Mouse (Mus musculus) fibroblast of lung, adult 2 months (primary cell): Measurements from ENCODE around the gene Cnmd.

Source experiments
- DNase-seq: peaks from one replicate; pipeline ENCODE4 v3.0.0-alpha.2; 2011; ENCODE audit warnings: low read depth

Gene Cnmd

GRCm38 (mm10) chr14:79642063-79642462 lies 19.9 kb downstream of the Cnmd start:
- DNase-seq = no peak

GRCm38 (mm10) chr14:79636814-79637213 lies 25.2 kb downstream of the Cnmd start:
- no peak for DNase-seq

GRCm38 (mm10) chr14:79633196-79633595 lies 28.8 kb downstream of the Cnmd start:
- DNase-seq = no peak

- no peak for DNase-seq
Measured at GRCm38 (mm10) chr14:79632330-79632729, 29.6 kb downstream of the Cnmd start.

- DNase-seq = no peak
Measured at GRCm38 (mm10) chr14:79621143-79621542, 40.8 kb downstream of the Cnmd start.

DNA sequence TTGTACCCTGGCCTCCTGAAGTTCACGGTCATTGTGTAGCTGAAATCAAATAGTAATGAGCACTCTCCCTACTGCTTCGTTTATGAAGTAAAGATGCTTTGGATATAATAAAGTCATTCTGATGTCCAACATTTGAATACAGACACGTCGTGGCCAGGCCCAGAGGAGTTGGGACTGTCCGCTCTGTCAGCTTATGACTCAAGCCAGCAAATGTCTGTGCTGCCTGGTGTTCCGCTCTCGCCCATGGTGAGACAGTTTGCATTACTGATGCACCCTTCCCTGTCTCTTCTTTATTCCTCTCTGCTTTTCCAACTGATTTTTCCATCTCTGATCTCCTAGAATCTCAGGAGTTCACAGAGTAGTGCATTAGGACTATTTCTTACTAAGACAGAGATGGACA lies 42.2 kb downstream of the Cnmd start:
- no peak for DNase-seq

DNA sequence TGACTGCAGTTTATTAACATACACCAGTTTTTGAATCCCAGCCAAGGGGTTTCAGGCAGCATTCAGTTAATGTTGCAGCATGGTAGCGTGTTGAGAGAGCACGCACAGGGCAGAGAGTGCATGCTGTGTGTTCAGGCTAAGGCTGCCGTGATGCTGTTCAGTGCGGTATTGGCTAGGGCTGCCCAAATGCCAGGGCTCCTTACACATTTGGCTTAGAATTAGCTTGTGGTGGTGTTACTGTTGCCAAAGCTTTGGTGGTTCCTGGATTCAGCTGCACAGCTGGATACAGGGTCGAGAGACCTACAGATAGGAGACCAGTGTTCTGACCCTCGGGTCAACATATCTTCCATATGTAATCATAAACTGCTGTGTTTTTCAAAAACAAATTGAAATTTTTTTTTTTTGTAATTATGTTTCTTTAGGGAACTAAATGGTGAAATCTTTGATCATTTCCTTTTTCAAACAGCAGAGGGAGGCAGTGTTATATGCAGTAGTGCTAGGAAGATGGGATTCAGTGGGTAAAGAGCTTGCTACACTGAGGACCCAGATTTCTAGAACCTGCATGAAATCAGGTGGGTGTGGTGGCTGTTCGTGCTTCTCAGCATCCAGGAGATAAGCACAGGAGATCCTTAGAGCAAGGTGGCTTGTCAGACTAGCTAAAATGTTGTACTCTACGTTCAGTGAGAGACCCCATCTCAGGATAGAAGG lies 44.7 kb downstream of the Cnmd start:
- peak; percentile 66 for DNase-seq

GRCm38 (mm10) chr14:79608286-79608685 lies 53.7 kb downstream of the Cnmd start:
- no peak for DNase-seq

GRCm38 (mm10) chr14:79607352-79607751 lies 54.6 kb downstream of the Cnmd start:
- no peak for DNase-seq

GRCm38 (mm10) chr14:79606867-79607266 lies 55.1 kb downstream of the Cnmd start:
- no peak for DNase-seq

DNA sequence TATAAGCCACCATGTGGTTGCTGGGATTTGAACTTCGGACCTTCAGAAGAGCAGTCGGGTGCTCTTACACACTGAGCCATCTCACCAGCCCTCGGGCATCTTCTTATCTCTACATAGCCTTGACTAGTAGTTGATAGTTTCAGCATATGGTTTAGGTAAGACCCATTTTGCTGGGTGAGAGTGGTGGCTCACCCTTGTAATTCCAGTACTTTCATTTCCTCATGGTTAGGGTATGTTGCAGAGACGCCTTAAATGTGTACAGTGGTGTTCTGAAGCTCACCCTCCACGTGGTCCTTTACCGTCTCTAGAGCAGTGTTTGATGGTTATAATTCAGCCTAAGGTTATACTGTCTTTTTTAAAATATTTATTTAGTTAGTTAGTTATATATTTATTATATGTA lies 55.6 kb downstream of the Cnmd start:
- DNase-seq = no peak

DNA sequence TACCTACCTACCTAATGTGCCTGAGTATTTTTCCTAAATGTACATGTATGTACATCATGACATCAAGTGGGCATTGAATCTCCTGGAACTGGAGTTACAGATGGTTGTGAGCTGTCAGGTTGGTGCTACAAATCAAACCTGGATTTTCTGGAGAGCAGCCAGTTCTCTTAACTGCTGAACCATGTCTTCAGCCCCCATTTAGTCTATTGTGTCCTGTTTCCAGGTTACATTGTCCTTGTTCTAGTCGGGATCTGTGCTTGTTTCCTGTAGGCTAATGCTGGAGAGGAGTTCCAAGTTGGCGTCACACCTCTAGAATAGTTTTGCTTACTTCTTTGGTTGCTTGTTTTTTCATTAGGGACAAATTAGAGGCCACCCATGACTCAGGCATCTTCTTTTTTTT lies 56.1 kb downstream of the Cnmd start:
- no peak for DNase-seq

GRCm38 (mm10) chr14:79596602-79597001 lies 65.4 kb downstream of the Cnmd start:
- no peak for DNase-seq

- DNase-seq = no peak
Measured at GRCm38 (mm10) chr14:79594069-79594468, 67.9 kb downstream of the Cnmd start.

DNA sequence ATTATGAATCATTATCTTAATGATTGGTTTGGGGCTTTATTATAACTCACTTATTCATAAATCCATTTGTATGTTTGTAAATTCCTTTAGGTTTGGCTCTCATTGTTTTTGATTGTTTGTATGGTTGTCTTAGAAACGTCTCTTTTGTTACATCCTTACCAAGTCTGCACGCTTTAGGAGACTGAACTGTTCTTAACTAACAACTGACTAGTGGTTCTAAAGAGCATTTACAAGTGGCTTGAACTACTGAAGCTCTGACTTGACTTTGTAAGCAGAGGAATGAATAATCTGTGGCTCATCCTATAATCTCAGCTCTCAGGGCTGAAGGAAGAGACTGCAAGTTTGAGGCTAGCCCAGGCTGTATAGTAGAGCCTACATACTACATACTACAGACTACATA lies 70.4 kb downstream of the Cnmd start:
- DNase-seq = no peak

DNA sequence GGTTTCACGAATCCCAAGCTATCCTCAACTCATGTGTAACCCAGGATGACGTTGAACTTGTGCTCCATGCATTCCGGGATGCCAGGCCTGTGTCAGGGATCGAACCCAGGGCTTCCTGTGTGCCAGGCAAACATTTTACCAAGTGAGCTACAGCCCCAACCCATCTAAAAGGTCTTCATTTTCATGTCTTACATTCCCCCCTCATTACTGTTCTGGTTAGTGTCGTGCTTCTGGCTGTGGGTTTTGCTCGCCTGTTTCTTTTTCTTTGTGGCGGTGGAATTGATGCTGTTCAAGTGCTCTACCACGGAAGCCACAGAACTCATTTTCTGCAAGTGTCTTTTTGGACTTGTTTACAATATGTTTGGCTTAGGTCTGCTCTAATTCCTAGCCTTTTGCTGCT lies 71.1 kb downstream of the Cnmd start:
- no peak for DNase-seq

- DNase-seq = no peak
Measured at GRCm38 (mm10) chr14:79589401-79589800, 72.6 kb downstream of the Cnmd start.

GRCm38 (mm10) chr14:79588534-79588951 lies 73.4 kb downstream of the Cnmd start:
- DNase-seq = no peak

- peak; percentile 11 for DNase-seq
Measured at GRCm38 (mm10) chr14:79587852-79588229, 74.1 kb downstream of the Cnmd start.
